Mouse (Mus musculus): ENCODE measurements around the gene Rnf24.

- TF ChIP-seq ZC3H11A (IDR thresholded peaks at IDR 0.05; ENCODE audit: borderline replicate concordance, low read depth, low read length) (no peak), CHD2 (IDR thresholded peaks at IDR 0.05; ENCODE audit: low read depth, low read length) (no peak), MAFK (IDR thresholded peaks at IDR 0.05; ENCODE audit: insufficient read depth, low read depth, low read length) (no peak), HCFC1 (IDR thresholded peaks at IDR 0.05; ENCODE audit: borderline replicate concordance, insufficient read depth, low read length) (no peak)
Observed at GRCm38 (mm10) chr2:131350301-131350700, 2.4 kb downstream of the Rnf24 start.

Measured in ES-E14 (cell line).